Mouse (Mus musculus) heart, embryonic 16.5 days (tissue): ENCODE measurements at regions not wholly inside any gene's neighbourhood (a gene's known extent, or its start where the extent isn't known, plus 50 kb on each side); places are given as distances from the start of the nearest gene placed in this dataset.

Source experiments
- ATAC-seq: fragments of 200-750 bp; cut with Nextera tagmentation; replicated peaks from 2 replicates; pipeline ENCODE4 v1.8.0; 2017; ENCODE audit warnings: moderate number of reproducible peaks; ENCODE audit not compliant: insufficient read depth, low FRiP score; ENCODE audit errors: extremely low read depth
- H3K27ac ChIP-seq: fragments of 300-500 bp; sonication (generic); 2 replicates; pipeline ENCODE4 v1.5.1; 2014; ENCODE audit warnings: mild to moderate bottlenecking, low read length, control low read depth, moderate library complexity
- H3K27me3 ChIP-seq: fragments of 300-500 bp; sonication (generic); 2 replicates; pipeline ENCODE4 v1.6.1; 2014; ENCODE audit warnings: low read length, mixed read lengths; ENCODE audit not compliant: control insufficient read depth, insufficient read depth
- H3K36me3 ChIP-seq: fragments of 300-500 bp; sonication (generic); 2 replicates; pipeline ENCODE4 v1.6.1; 2014; ENCODE audit not compliant: control insufficient read depth, insufficient read depth
- H3K4me1 ChIP-seq: fragments of 300-500 bp; sonication (generic); 2 replicates; pipeline ENCODE4 v1.6.1; 2014; ENCODE audit warnings: low read length, mixed read lengths; ENCODE audit not compliant: control insufficient read depth, insufficient read depth
- H3K4me2 ChIP-seq: fragments of 300-500 bp; sonication (generic); 2 replicates; pipeline ENCODE4 v1.6.1; 2014; ENCODE audit warnings: low read depth, mild to moderate bottlenecking, control low read depth, low read length
- H3K4me3 ChIP-seq: fragments of 300-500 bp; sonication (generic); 2 replicates; pipeline ENCODE4 v1.5.1; 2014; ENCODE audit warnings: mild to moderate bottlenecking, control low read depth, low read length
- H3K9ac ChIP-seq: fragments of 300-500 bp; sonication (generic); 2 replicates; pipeline ENCODE4 v1.6.1; 2014; ENCODE audit warnings: low read length, control low read depth
- H3K9me3 ChIP-seq: fragments of 300-500 bp; sonication (generic); replicated peaks from 2 replicates; pipeline ENCODE4 v1.6.1; 2016; ENCODE audit warnings: low read length; ENCODE audit not compliant: control insufficient read depth
- WGBS: fragments of 180-500 bp; shearing (Covaris S2); extraction: QIAGEN DNeasy Blood & Tissue Kit; methylation state at CpG from one replicate; pipeline ENCODE4 v1.1.7; 2014; 5-methylcytosine and 5-hydroxymethylcytosine counted together

- Histone ChIP-seq H3K27me3 (no peaks in the 10 kb centered on the region), H3K4me3 (no peak overlapping the region), H3K4me1 (no peaks in the 10 kb centered on the region), H3K9me3 (no peaks in the 10 kb centered on the region), H3K4me2 (no peak overlapping the region), H3K9ac (no peak overlapping the region), H3K27ac (no peak overlapping the region), H3K36me3 (no peaks in the 10 kb centered on the region)
- no peak for ATAC-seq
Measured at GRCm38 (mm10) chr2:116236731-116237130, 171.1 kb upstream of the Meis2 start.

GRCm38 (mm10) chr2:116232793-116233192, 167.2 kb upstream of the Meis2 start:
- Histone ChIP-seq H3K4me1 (no peaks in the 10 kb centered on the region), H3K9ac (no peak overlapping the region), H3K9me3 (no peaks in the 10 kb centered on the region), H3K4me2 (no peak overlapping the region), H3K27ac (no peak overlapping the region), H3K4me3 (no peak overlapping the region), H3K36me3 (no peaks in the 10 kb centered on the region), H3K27me3 (no peaks in the 10 kb centered on the region)
- no peak for ATAC-seq
- WGBS, result 69% methylated on average over 1 of the region's 1 CpGs

GRCm38 (mm10) chr2:116216418-116216817, 150.8 kb upstream of the Meis2 start:
- no peak overlapping the region for H3K9ac ChIP-seq
- no peaks in the 10 kb centered on the region for H3K9me3 ChIP-seq
- no peak for ATAC-seq
- H3K27ac ChIP-seq, result no peak overlapping the region
- H3K4me2 ChIP-seq, result no peak overlapping the region
- 69% methylated on average over 7 of the region's 7 CpGs for WGBS
- no peaks in the 10 kb centered on the region for H3K4me1 ChIP-seq
- no peaks in the 10 kb centered on the region for H3K36me3 ChIP-seq
- no peak overlapping the region for H3K4me3 ChIP-seq
- no peaks in the 10 kb centered on the region for H3K27me3 ChIP-seq

GRCm38 (mm10) chr2:116201248-116202223, 135.9 kb upstream of the Meis2 start:
- WGBS, result 68% methylated on average over 14 of the region's 14 CpGs

GRCm38 (mm10) chr2:116200795-116201194, 135.2 kb upstream of the Meis2 start:
- H3K27ac ChIP-seq, result no peak overlapping the region
- H3K36me3 ChIP-seq, result no peaks in the 10 kb centered on the region
- H3K4me2 ChIP-seq, result no peak overlapping the region
- 67% methylated on average over 5 of the region's 5 CpGs for WGBS
- ATAC-seq, result no peak
- H3K27me3 ChIP-seq, result no peaks in the 10 kb centered on the region
- H3K4me1 ChIP-seq, result no peaks in the 10 kb centered on the region
- H3K4me3 ChIP-seq, result no peak overlapping the region
- H3K9me3 ChIP-seq, result no peaks in the 10 kb centered on the region
- H3K9ac ChIP-seq, result no peak overlapping the region

More at GRCm38 (mm10) chr2:116201248-116202223, 135.9 kb upstream of the Meis2 start:
- no peak overlapping the region for H3K4me2 ChIP-seq
- H3K4me3 ChIP-seq, result no peak overlapping the region
- H3K36me3 ChIP-seq, result no peaks in the 10 kb centered on the region
- no peaks in the 10 kb centered on the region for H3K4me1 ChIP-seq
- ATAC-seq, result no peak
- H3K9me3 ChIP-seq, result no peaks in the 10 kb centered on the region
- H3K9ac ChIP-seq, result no peak overlapping the region
- H3K27ac ChIP-seq, result no peak overlapping the region
- H3K27me3 ChIP-seq, result no peaks in the 10 kb centered on the region

GRCm38 (mm10) chr2:116181861-116182260, 116.2 kb upstream of the Meis2 start:
- ATAC-seq, result no peak
- Histone ChIP-seq H3K4me1 (no peaks in the 10 kb centered on the region), H3K27ac (no peak overlapping the region), H3K36me3 (no peaks in the 10 kb centered on the region), H3K9me3 (no peaks in the 10 kb centered on the region), H3K4me3 (no peak overlapping the region), H3K9ac (no peak overlapping the region), H3K27me3 (no peaks in the 10 kb centered on the region), H3K4me2 (no peak overlapping the region)
- 73% methylated on average over 11 of the region's 11 CpGs for WGBS

GRCm38 (mm10) chr2:116177155-116177554, 111.5 kb upstream of the Meis2 start:
- H3K4me2 ChIP-seq, result no peak overlapping the region
- no peak overlapping the region for H3K9ac ChIP-seq
- H3K36me3 ChIP-seq, result no peaks in the 10 kb centered on the region
- no peaks in the 10 kb centered on the region for H3K27me3 ChIP-seq
- no peaks in the 10 kb centered on the region for H3K4me1 ChIP-seq
- no peaks in the 10 kb centered on the region for H3K9me3 ChIP-seq
- H3K4me3 ChIP-seq, result no peak overlapping the region
- ATAC-seq, result no peak
- WGBS, result 81% methylated on average over 3 of the region's 3 CpGs
- H3K27ac ChIP-seq, result no peak overlapping the region

- Histone ChIP-seq H3K27me3 (no peaks in the 10 kb centered on the region), H3K36me3 (no peaks in the 10 kb centered on the region), H3K4me3 (no peak overlapping the region), H3K9ac (no peak overlapping the region), H3K4me2 (no peak overlapping the region), H3K27ac (no peak overlapping the region), H3K4me1 (no peaks in the 10 kb centered on the region), H3K9me3 (no peaks in the 10 kb centered on the region)
- no peak for ATAC-seq
- WGBS, result 82% methylated on average over 16 of the region's 16 CpGs
Measured at GRCm38 (mm10) chr2:116165871-116166770, 100.5 kb upstream of the Meis2 start.
